20 mouse cellular contexts compared by ENCODE assay signal in the genomic region with DNA sequence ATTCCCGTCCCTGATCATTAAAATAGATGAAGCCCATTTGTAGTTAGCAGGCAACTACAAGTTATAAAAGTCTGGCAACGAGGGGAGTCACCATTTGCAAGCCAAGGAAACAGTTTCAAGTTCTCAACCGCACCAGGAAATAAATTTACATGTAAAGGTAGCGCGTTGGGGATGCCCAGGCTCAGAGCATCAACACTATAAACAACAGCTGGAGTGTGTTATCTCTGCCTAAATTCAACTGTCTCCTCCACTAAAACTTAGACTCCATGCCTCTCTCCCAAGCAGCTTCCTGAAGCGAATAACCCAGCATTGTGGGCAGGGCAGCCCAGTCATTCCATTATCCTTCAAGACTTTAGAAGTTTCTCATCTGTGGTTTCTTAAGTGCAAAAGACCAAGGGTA. TPM values are rescaled to one million over a fixed set of nuclear protein-coding genes. Genes with fewer than 3 reads are reported as not detected.
"Had no signal": no experiment of that assay in that cellular context is flagged by ENCODE, and none has a peak within 500 bp of the region (broad histone marks: within the 10 kb centered on the region; RNA-seq: fewer than 3 reads in every experiment).

No protein-coding gene starts in this region.

- H3K9me3 ChIP-seq: midbrain, embryonic 10.5 days; midbrain, embryonic 12.5 days; midbrain, embryonic 15.5 days; neural tube, embryonic 12.5 days; stomach, embryonic 15.5 days had no signal

- ATAC-seq: midbrain, embryonic 15.5 days had no signal

- H3K4me3 ChIP-seq: midbrain, embryonic 10.5 days; midbrain, embryonic 12.5 days; midbrain, embryonic 15.5 days; neural tube, embryonic 12.5 days; stomach, embryonic 15.5 days had no signal

- H3K4me2 ChIP-seq: lung, embryonic 14.5 days; midbrain, embryonic 12.5 days; midbrain, embryonic 15.5 days; neural tube, embryonic 12.5 days; stomach, embryonic 15.5 days had no signal

- H3K27ac ChIP-seq: midbrain, embryonic 10.5 days; midbrain, embryonic 12.5 days; midbrain, embryonic 15.5 days; neural tube, embryonic 12.5 days; stomach, embryonic 15.5 days; stomach, postnatal 0 days had no signal

- H3K36me3 ChIP-seq: midbrain, embryonic 10.5 days; midbrain, embryonic 12.5 days; midbrain, embryonic 15.5 days; neural tube, embryonic 12.5 days; stomach, embryonic 15.5 days had no signal

- H3K27me3 ChIP-seq: midbrain, embryonic 12.5 days; midbrain, embryonic 15.5 days; neural tube, embryonic 12.5 days; stomach, embryonic 15.5 days had no signal

- H3K9ac ChIP-seq: lung, embryonic 14.5 days; midbrain, embryonic 12.5 days; midbrain, embryonic 15.5 days; neural tube, embryonic 12.5 days; stomach, embryonic 15.5 days had no signal

- DNase-seq: lung, adult 18-20 months; lung, embryonic 14.5 days; lung, postnatal 10 days; lung, postnatal 4 days; right cerebral cortex, postnatal 14 days; thymus, adult 2 months; thymus, postnatal 25 days; thymus, postnatal 4 days had no signal

- H3K4me1 ChIP-seq: midbrain, embryonic 10.5 days; midbrain, embryonic 12.5 days; midbrain, embryonic 15.5 days; neural tube, embryonic 12.5 days; stomach, embryonic 15.5 days had no signal

RNA-seq across cellular contexts. Expression of gene Pla2g12b, which starts 5.0 kb away (rescaled TPM):
- total RNA-seq: megakaryocyte-erythroid progenitor cell, adult 5-6 weeks; midbrain, postnatal 0 days; monocyte, adult 5-6 weeks; neutrophil, adult 5-6 weeks had no signal
- polyA plus RNA-seq: lung, embryonic 14.5 days; midbrain, embryonic 10.5 days; midbrain, embryonic 12.5 days; midbrain, embryonic 15.5 days; midbrain, postnatal 0 days; neural tube, embryonic 12.5 days; neural tube, embryonic 14.5 days; spleen, adult 2 months; thymus, adult 2 months had no signal

RNA-seq across cellular contexts. Expression of gene Oit3, which starts 33.1 kb away (rescaled TPM):
- total RNA-seq: megakaryocyte-erythroid progenitor cell, adult 5-6 weeks had no signal
- polyA plus RNA-seq: neural tube, embryonic 14.5 days had no signal
